Mouse (Mus musculus) bone marrow macrophage, adult 2 months (primary cell): ENCODE results near the gene 4930402H24Rik. TPM values are rescaled to one million over a fixed set of nuclear protein-coding genes. Genes with fewer than 3 reads are reported as not detected.

Source experiments
- H3K27ac ChIP-seq: 2 replicates; pipeline ENCODE4 v1.5.1; 2012; ENCODE audit warnings: low read depth, low read length; ENCODE audit not compliant: insufficient read depth
- H3K4me1 ChIP-seq: 2 replicates; pipeline ENCODE4 v1.6.1; 2012; ENCODE audit warnings: low read length; ENCODE audit not compliant: control insufficient read depth, insufficient read depth
- H3K4me3 ChIP-seq: 2 replicates; pipeline ENCODE4 v1.5.1; 2012; ENCODE audit warnings: mild to moderate bottlenecking, low read length, moderate library complexity; ENCODE audit not compliant: insufficient read depth
- CTCF ChIP-seq: IDR thresholded peaks from 2 replicates; pipeline ENCODE4 v1.5.1; 2012; ENCODE audit warnings: low read depth, mild to moderate bottlenecking, low read length, moderate library complexity
- POLR2A ChIP-seq: IDR thresholded peaks from 2 replicates; pipeline ENCODE4 v1.6.1; 2012; ENCODE audit warnings: mild to moderate bottlenecking, low read depth, low read length, borderline replicate concordance
- polyA plus RNA-seq: library from polyadenylated mRNA; stranded (reverse); fragments of >200 nt; gene quantifications from 2 replicates; pipeline ENCODE4 v1.2.4, GENCODE M21; 2012; ENCODE audit not compliant: missing spikeins, insufficient read depth, insufficient read length

4930402H24Rik gene
- polyA plus RNA-seq, 1 experiment, result 22.8 TPM

GRCm38 (mm10) chr2:130817865-130818264 lies 88.3 kb downstream of the 4930402H24Rik start:
- no peak for TF ChIP-seq POLR2A
- TF ChIP-seq CTCF, result no peak
- H3K4me3 ChIP-seq, result no peak overlapping the region
- H3K4me1 ChIP-seq, result no peaks in the 10 kb centered on the region
- H3K27ac ChIP-seq, result no peak overlapping the region

- H3K4me1 ChIP-seq, result no peaks in the 10 kb centered on the region
- TF ChIP-seq CTCF, result no peak
- no peak for TF ChIP-seq POLR2A
- no peak overlapping the region for H3K27ac ChIP-seq
- H3K4me3 ChIP-seq, result no peak overlapping the region
Measured at GRCm38 (mm10) chr2:130816205-130816604, 90.0 kb downstream of the 4930402H24Rik start.

- Histone ChIP-seq H3K27ac (no peak overlapping the region), H3K4me3 (no peak overlapping the region), H3K4me1 (no peaks in the 10 kb centered on the region)
- TF ChIP-seq POLR2A, result no peak
- TF ChIP-seq CTCF, result no peak
Measured at GRCm38 (mm10) chr2:130814492-130814891, 91.7 kb downstream of the 4930402H24Rik start.

- no peak for TF ChIP-seq POLR2A
- TF ChIP-seq CTCF, result no peak
- Histone ChIP-seq H3K27ac (no peak overlapping the region), H3K4me1 (no peaks in the 10 kb centered on the region), H3K4me3 (no peak overlapping the region)
Measured at GRCm38 (mm10) chr2:130813729-130814128, 92.5 kb downstream of the 4930402H24Rik start.

- Histone ChIP-seq H3K4me1 (no peaks in the 10 kb centered on the region), H3K4me3 (no peak overlapping the region), H3K27ac (no peak overlapping the region)
- TF ChIP-seq POLR2A (no peak), CTCF (no peak)
Measured at GRCm38 (mm10) chr2:130812487-130812886, 93.7 kb downstream of the 4930402H24Rik start.

GRCm38 (mm10) chr2:130805146-130805545 lies 101.1 kb downstream of the 4930402H24Rik start:
- Histone ChIP-seq H3K4me3 (no peak overlapping the region), H3K27ac (no peak overlapping the region), H3K4me1 (no peaks in the 10 kb centered on the region)
- TF ChIP-seq CTCF (no peak), POLR2A (no peak)

GRCm38 (mm10) chr2:130803706-130804105 lies 102.5 kb downstream of the 4930402H24Rik start:
- TF ChIP-seq POLR2A (no peak), CTCF (no peak)
- H3K27ac ChIP-seq, result no peak overlapping the region
- no peaks in the 10 kb centered on the region for H3K4me1 ChIP-seq
- H3K4me3 ChIP-seq, result no peak overlapping the region

GRCm38 (mm10) chr2:130795731-130796130 lies 110.5 kb downstream of the 4930402H24Rik start:
- no peaks in the 10 kb centered on the region for H3K4me1 ChIP-seq

GRCm38 (mm10) chr2:130791722-130792121 lies 114.5 kb downstream of the 4930402H24Rik start:
- no peak for TF ChIP-seq CTCF
- no peak for TF ChIP-seq POLR2A
- no peak overlapping the region for H3K4me3 ChIP-seq

More at GRCm38 (mm10) chr2:130795731-130796130, 110.5 kb downstream of the 4930402H24Rik start:
- TF ChIP-seq CTCF (no peak), POLR2A (no peak)
- Histone ChIP-seq H3K4me3 (no peak overlapping the region), H3K27ac (no peak overlapping the region)

GRCm38 (mm10) chr2:130789642-130790041 lies 116.6 kb downstream of the 4930402H24Rik start:
- peaks cover 9% of the 10 kb centered on the region for H3K4me1 ChIP-seq
- no peak overlapping the region for H3K27ac ChIP-seq
- H3K4me3 ChIP-seq, result no peak overlapping the region
- no peak for TF ChIP-seq POLR2A
- TF ChIP-seq CTCF, result no peak

More at GRCm38 (mm10) chr2:130791722-130792121, 114.5 kb downstream of the 4930402H24Rik start:
- Histone ChIP-seq H3K27ac (no peak overlapping the region), H3K4me1 (no peaks in the 10 kb centered on the region)

- peaks cover 13% of the 10 kb centered on the region for H3K4me1 ChIP-seq
- H3K27ac ChIP-seq, result no peak overlapping the region
- no peak overlapping the region for H3K4me3 ChIP-seq
- TF ChIP-seq POLR2A, result no peak
- no peak for TF ChIP-seq CTCF
Measured at GRCm38 (mm10) chr2:130789039-130789438, 117.2 kb downstream of the 4930402H24Rik start.
